Mouse (Mus musculus) megakaryocyte, embryonic 14.5 days (primary cell): Measurements from ENCODE around the gene Grn.

Experiments
- FLI1 ChIP-seq: IDR thresholded peaks from 2 replicates; pipeline ENCODE4 v1.6.1; 2012; ENCODE audit warnings: low read length, inconsistent platforms, mixed read lengths
- GATA1 ChIP-seq: IDR thresholded peaks from 3 replicates; pipeline ENCODE4 v1.6.1; 2012; ENCODE audit warnings: mixed read lengths, low read length, inconsistent platforms, borderline replicate concordance

GRCm38 (mm10) chr11:102417160-102417559 is 13.0 kb upstream of the Grn start:
- no peak for TF ChIP-seq GATA1
- TF ChIP-seq FLI1: no peak
